Mouse (Mus musculus) lung, postnatal 0 days (tissue): Measurements from ENCODE around the gene Klf15. TPM values are rescaled to one million over a fixed set of nuclear protein-coding genes. Genes with fewer than 3 reads are reported as not detected.

Experiments used
- ATAC-seq: fragments of 200-750 bp; cut with Nextera tagmentation; 2 replicates; pipeline ENCODE4 v1.8.0; 2017; ENCODE audit warnings: moderate library complexity
- DNase-seq: peaks from one replicate; pipeline ENCODE4 v3.0.0-alpha.2; 2016; ENCODE audit warnings: low spot score
- H3K27ac ChIP-seq: fragments of 300-500 bp; sonication (generic); 2 replicates; pipeline ENCODE4 v1.5.1; 2014; ENCODE audit warnings: antibody characterized with exemption, mild to moderate bottlenecking, low read length, mixed read lengths
- H3K27me3 ChIP-seq: fragments of 300-500 bp; sonication (generic); replicated peaks from 2 replicates; pipeline ENCODE4 v1.6.1; 2014; ENCODE audit warnings: low read length, mixed read lengths; ENCODE audit not compliant: insufficient read depth
- H3K36me3 ChIP-seq: fragments of 300-500 bp; sonication (generic); 2 replicates; pipeline ENCODE4 v1.6.1; 2014; ENCODE audit warnings: low read length, mixed read lengths; ENCODE audit not compliant: insufficient read depth
- H3K4me1 ChIP-seq: fragments of 300-500 bp; sonication (generic); 2 replicates; pipeline ENCODE4 v1.6.1; 2014; ENCODE audit warnings: antibody characterized with exemption, low read depth, low read length, mixed read lengths; ENCODE audit not compliant: insufficient read depth
- H3K4me2 ChIP-seq: fragments of 300-500 bp; sonication (generic); replicated peaks from 2 replicates; pipeline ENCODE4 v1.6.1; 2014; ENCODE audit warnings: low read depth, mild to moderate bottlenecking, low read length, moderate library complexity, mixed read lengths
- H3K4me3 ChIP-seq: fragments of 300-500 bp; sonication (generic); 2 replicates; pipeline ENCODE4 v1.5.1; 2014; ENCODE audit warnings: low read depth, low read length
- H3K9ac ChIP-seq: fragments of 300-500 bp; sonication (generic); replicated peaks from 2 replicates; pipeline ENCODE4 v1.6.1; 2014; ENCODE audit warnings: low read depth, mild to moderate bottlenecking
- H3K9me3 ChIP-seq: fragments of 300-500 bp; sonication (generic); 2 replicates; pipeline ENCODE4 v1.6.1; 2016; ENCODE audit warnings: low read length, mixed read lengths
- CTCF ChIP-seq: IDR thresholded peaks from 2 replicates; pipeline ENCODE4 v1.5.1; 2016; ENCODE audit warnings: antibody characterized with exemption, mild to moderate bottlenecking
- EP300 ChIP-seq: IDR thresholded peaks from 2 replicates; pipeline ENCODE4 v1.6.1; 2016; ENCODE audit warnings: antibody characterized with exemption, mild to moderate bottlenecking, control low read depth
- WGBS: fragments of 180-500 bp; shearing (Covaris S2); extraction: QIAGEN DNeasy Blood & Tissue Kit; methylation state at CpG from one replicate; pipeline ENCODE4 v1.1.7; 2014; 5-methylcytosine and 5-hydroxymethylcytosine counted together
- polyA plus RNA-seq: library from polyadenylated mRNA; unstranded; fragments of >200 nt; fragmentation: Nextera tagmentation; extraction: Ambion mirVana; gene quantifications from 2 replicates; pipeline ENCODE4 v1.2.1, GENCODE M21; 2015

Klf15 gene
- polyA plus RNA-seq, 1 experiment from 2014 or later, result 41.4 TPM

DNA sequence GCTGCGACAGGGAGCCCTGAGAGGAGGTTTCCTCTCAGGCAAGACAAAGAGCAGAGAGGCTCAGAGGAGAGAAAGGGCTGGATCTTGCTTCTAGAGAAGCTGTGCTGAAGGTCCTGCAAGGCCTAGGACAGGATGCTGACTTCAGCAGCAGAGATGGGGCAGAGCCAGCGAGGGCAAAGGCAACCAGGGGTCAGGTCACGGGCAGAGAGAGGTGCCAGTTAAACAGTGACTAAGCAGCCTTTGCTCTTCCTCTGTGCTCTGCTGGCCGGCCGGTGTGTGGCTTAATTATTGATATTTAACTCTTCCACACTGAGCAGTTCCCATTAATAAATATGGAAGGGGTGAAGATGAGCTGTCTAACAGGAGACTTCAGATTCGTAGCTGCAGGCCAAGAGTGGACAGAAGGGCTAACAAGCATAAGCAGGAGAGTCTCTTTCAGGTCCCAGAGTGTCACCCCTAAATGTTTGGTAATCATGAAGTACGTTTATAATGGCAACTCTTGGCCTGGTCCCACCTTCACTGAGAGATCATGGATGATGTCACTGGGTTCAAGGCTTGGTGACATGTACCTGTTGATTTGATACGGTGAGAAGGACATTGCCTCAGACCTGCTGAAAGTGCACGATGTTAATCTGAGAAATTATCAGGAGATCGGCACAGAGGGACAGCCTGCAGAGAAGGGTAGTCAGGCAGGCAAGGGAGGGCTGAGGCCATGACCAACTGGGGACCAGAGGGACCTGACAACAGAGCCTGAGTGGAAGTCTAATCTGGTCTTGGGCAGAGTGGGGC is 29.8 kb downstream of the Klf15 start:
- no peak for DNase-seq
- H3K4me2 ChIP-seq, result no peak overlapping the region
- H3K4me1 ChIP-seq, result no peaks in the 10 kb centered on the region
- TF ChIP-seq EP300, result no peak
- TF ChIP-seq CTCF, result no peak
- H3K4me3 ChIP-seq, result no peak overlapping the region
- ATAC-seq, result no peak
- no peaks in the 10 kb centered on the region for H3K9me3 ChIP-seq
- H3K27ac ChIP-seq, result no peak overlapping the region
- WGBS, result 69% methylated on average over 10 of the region's 10 CpGs
- H3K9ac ChIP-seq, result no peak overlapping the region
- H3K36me3 ChIP-seq, result no peaks in the 10 kb centered on the region
- no peaks in the 10 kb centered on the region for H3K27me3 ChIP-seq

DNA sequence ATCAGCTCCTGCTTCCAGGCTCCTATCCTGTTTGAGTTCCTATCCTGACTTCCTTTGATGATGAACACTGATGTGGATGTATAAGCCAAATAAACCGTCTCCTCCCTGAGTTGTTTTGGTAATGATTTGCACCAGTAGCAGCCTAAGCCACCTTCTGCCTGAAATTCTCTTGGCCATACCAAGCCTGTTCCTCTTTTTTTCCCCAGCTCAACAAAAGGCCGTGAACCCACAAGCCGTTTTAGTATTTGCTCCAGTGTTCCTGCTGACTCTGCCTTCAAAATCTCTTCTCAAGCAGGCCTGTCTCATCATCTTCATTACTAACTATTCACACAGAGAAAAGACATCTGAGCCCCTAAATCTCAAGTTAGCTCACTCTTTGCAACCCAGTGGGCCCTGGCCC is 31.8 kb downstream of the Klf15 start:
- Histone ChIP-seq H3K9me3 (no peaks in the 10 kb centered on the region), H3K4me1 (no peaks in the 10 kb centered on the region), H3K27ac (no peak overlapping the region), H3K36me3 (no peaks in the 10 kb centered on the region), H3K4me2 (no peak overlapping the region), H3K4me3 (no peak overlapping the region), H3K9ac (no peak overlapping the region), H3K27me3 (no peaks in the 10 kb centered on the region)
- DNase-seq (no peak), ATAC-seq (no peak)
- 68% methylated on average over 3 of the region's 3 CpGs for whole genome bisulfite sequencing
- TF ChIP-seq CTCF, result no peak
- TF ChIP-seq EP300, result no peak

DNA sequence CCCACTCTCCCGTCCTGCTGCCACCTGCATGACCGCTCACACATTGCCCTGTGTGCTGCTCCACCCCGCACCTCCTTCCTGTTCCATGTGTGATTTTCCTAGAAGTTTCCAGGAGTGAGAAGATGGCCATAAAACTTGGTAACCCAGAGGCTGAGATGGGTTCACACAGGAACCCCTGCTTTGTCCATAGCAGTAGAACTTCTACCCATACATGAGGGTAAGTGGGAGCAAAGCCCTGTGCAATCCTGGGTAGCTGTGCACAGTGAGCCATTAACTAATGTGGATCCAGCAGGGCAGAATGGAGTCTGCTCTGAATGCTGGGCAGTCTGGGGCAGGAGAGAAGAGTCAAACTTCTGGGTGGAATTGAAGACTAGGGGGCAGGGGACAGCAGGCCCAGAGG is 32.2 kb downstream of the Klf15 start:
- H3K36me3 ChIP-seq, result no peaks in the 10 kb centered on the region
- no peaks in the 10 kb centered on the region for H3K4me1 ChIP-seq
- no peak overlapping the region for H3K9ac ChIP-seq
- H3K27ac ChIP-seq, result no peak overlapping the region
- 88% methylated on average over 3 of the region's 3 CpGs for WGBS
- DNase-seq (no peak), ATAC-seq (no peak)
- no peak overlapping the region for H3K4me3 ChIP-seq
- no peaks in the 10 kb centered on the region for H3K9me3 ChIP-seq
- TF ChIP-seq EP300 (no peak), CTCF (no peak)
- H3K27me3 ChIP-seq, result no peaks in the 10 kb centered on the region
- H3K4me2 ChIP-seq, result no peak overlapping the region

DNA sequence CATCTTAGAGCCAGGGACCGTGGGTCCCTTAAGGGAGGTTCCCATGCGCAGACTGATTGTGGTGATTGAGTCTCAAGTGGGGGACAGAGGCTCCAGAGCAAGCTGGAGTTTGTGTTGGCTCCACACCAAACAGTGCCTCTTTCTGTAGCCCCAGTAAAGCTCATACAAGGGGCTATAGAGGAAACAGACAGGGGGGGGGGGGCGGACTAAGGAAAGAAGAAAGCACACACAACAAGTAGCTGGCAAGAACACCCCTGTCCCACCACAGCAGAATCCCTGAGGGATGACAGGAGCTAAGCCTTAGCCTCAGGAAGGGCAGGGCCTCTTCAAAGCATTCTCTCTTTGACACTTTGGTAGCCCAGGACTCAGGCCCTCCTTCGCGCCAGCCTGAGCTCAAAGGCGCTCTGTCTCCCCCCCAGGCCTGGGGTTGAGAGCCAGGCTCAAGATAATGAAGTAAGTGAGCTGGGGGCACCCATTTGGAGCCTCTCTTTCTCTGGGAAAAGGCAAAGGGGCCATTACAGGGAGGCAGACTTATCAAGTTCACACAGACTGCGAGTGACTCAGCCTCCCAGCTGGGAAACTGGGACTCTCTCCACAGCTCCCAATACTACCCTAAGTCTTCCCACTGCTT is 33.0 kb downstream of the Klf15 start:
- no peaks in the 10 kb centered on the region for H3K27me3 ChIP-seq
- TF ChIP-seq CTCF (no peak), EP300 (no peak)
- no peaks in the 10 kb centered on the region for H3K9me3 ChIP-seq
- no peaks in the 10 kb centered on the region for H3K4me1 ChIP-seq
- no peak overlapping the region for H3K4me3 ChIP-seq
- H3K9ac ChIP-seq, result no peak overlapping the region
- H3K27ac ChIP-seq, result peak overlapping the region; percentile 11; the same call in 1 of the 2 replicates
- peak; percentile 37 for ATAC-seq
- no peak for DNase-seq
- no peaks in the 10 kb centered on the region for H3K36me3 ChIP-seq
- H3K4me2 ChIP-seq, result no peak overlapping the region
- 55% methylated on average over 6 of the region's 7 CpGs for WGBS

DNA sequence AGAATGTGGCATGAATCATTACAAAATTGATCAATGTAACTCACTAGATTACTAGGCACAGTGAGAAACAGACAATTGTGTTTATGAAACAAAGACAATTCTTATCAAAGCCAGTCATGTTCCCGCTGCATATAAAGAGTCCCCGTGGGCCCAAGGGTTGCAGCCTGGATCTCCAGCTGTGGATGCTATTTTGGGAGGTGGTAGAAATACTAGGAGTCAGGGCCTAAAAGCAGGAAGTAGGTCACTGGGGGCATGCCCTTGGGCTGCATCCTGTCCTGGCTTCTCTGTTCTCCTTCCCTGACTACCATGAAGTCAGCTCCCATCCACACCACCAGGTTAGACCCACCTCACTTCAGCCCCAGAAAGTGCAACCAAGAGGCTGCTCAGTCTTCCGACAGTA is 33.8 kb downstream of the Klf15 start:
- H3K27me3 ChIP-seq, result no peaks in the 10 kb centered on the region
- no peaks in the 10 kb centered on the region for H3K4me1 ChIP-seq
- no peak overlapping the region for H3K9ac ChIP-seq
- no peak for ATAC-seq
- no peaks in the 10 kb centered on the region for H3K9me3 ChIP-seq
- no peak for TF ChIP-seq CTCF
- TF ChIP-seq EP300, result no peak
- WGBS, result 59% methylated on average over 3 of the region's 3 CpGs
- no peak overlapping the region for H3K27ac ChIP-seq
- DNase-seq, result no peak
- H3K4me3 ChIP-seq, result no peak overlapping the region
- H3K4me2 ChIP-seq, result no peak overlapping the region
- no peaks in the 10 kb centered on the region for H3K36me3 ChIP-seq

DNA sequence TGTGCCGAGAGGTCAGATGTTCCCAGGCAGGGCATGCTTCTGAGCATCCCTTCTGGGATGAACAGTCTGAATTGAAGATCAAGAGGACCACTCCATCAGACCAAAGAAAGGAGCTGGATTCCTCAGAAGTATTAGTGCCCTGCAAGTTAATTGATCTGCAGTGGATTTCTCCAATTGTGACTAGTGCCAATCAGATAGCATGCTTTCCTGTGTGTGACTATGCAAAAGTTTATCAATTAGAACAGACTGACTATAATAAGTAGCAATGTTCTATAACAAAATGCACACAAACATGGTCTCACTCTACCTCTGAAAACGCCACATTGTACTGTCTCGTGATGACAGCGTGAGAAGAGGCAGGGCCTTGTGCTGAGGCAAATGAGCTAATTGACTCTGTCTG is 37.1 kb downstream of the Klf15 start:
- TF ChIP-seq CTCF (no peak), EP300 (no peak)
- Histone ChIP-seq H3K4me3 (no peak overlapping the region), H3K9ac (no peak overlapping the region), H3K4me1 (no peaks in the 10 kb centered on the region), H3K27ac (no peak overlapping the region), H3K4me2 (no peak overlapping the region), H3K27me3 (0 out of 2 replicates have a peak, but pooled peaks cover 2% of the 10 kb centered on the region), H3K9me3 (no peaks in the 10 kb centered on the region), H3K36me3 (no peaks in the 10 kb centered on the region)
- ATAC-seq, result no peak
- WGBS, result 73% methylated on average over 4 of the region's 4 CpGs
- no peak for DNase-seq
